Mouse (Mus musculus) CH12.LX (cell line): Measurements from ENCODE around the gene Mfsd2a. TPM values are rescaled to one million over a fixed set of nuclear protein-coding genes. Genes with fewer than 3 reads are reported as not detected.

ENCODE experiments used
- DNase-seq: peaks from one replicate; pipeline ENCODE4 v3.0.0-alpha.2; 2013; ENCODE audit errors: extremely low read depth
- H3K27ac ChIP-seq: 2 replicates; pipeline ENCODE4 v1.5.1; 2012; ENCODE audit warnings: low read depth, mild to moderate bottlenecking, control low read depth, moderate library complexity; ENCODE audit not compliant: insufficient read depth
- H3K27me3 ChIP-seq: replicated peaks from 2 replicates; pipeline ENCODE3; 2012; ENCODE audit warnings: inconsistent platforms
- H3K36me3 ChIP-seq, 2 experiments: replicated peaks in 1 of 2; 2 replicates each; pipeline versions ENCODE3 to v1.6.1; 2012; ENCODE audit warnings: inconsistent platforms in 1 of 2, low read length in 1 of 2, mild to moderate bottlenecking in 1 of 2, mixed read lengths in 1 of 2, moderate library complexity in 1 of 2; ENCODE audit not compliant: control insufficient read depth in 1 of 2, insufficient read depth in 1 of 2
- H3K4me1 ChIP-seq, 2 experiments: 2 replicates each; pipeline ENCODE4 v1.6.1; 2012; ENCODE audit warnings: inconsistent platforms in 1 of 2, moderate library complexity in 1 of 2; ENCODE audit not compliant: insufficient read depth in 2 of 2, control insufficient read depth in 1 of 2
- H3K4me2 ChIP-seq: 2 replicates; pipeline ENCODE4 v1.6.1; 2012; ENCODE audit warnings: low read depth, mild to moderate bottlenecking, control low read depth; ENCODE audit not compliant: poor library complexity, insufficient read depth, severe bottlenecking
- H3K4me3 ChIP-seq, 3 experiments: fragments of 150-350 bp in 1 of 3; sonication (generic) in 1 of 3; replicated peaks in 1 of 3; 2 replicates each; pipeline versions ENCODE3 to v1.5.1; 2011 to 2012; ENCODE audit warnings: low read depth in 2 of 3, low read length in 2 of 3, mild to moderate bottlenecking in 2 of 3, moderate library complexity in 2 of 3, control low read depth in 1 of 3, improper control_type of control experiment in 1 of 3, inconsistent platforms in 1 of 3, mixed read lengths in 1 of 3; ENCODE audit not compliant: poor library complexity in 1 of 3
- H3K79me2 ChIP-seq: replicated peaks from 2 replicates; pipeline ENCODE4 v1.6.1; 2012; ENCODE audit warnings: mild to moderate bottlenecking, moderate library complexity; ENCODE audit not compliant: control insufficient read depth, poor library complexity, insufficient read depth, severe bottlenecking; ENCODE audit errors: extremely low read depth
- H3K9ac ChIP-seq: 2 replicates; pipeline ENCODE4 v1.6.1; 2012; ENCODE audit warnings: low read depth, mild to moderate bottlenecking, control low read depth, moderate library complexity; ENCODE audit not compliant: insufficient read depth
- H3K9me3 ChIP-seq: replicated peaks from 2 replicates; pipeline ENCODE3; 2012; ENCODE audit warnings: low read length, inconsistent platforms, mixed read lengths
- CHD1 ChIP-seq: IDR thresholded peaks from 2 replicates; pipeline ENCODE4 v1.6.1; 2012; ENCODE audit warnings: low read depth, low read length, improper control_type of control experiment, inconsistent platforms
- CHD2 ChIP-seq: IDR thresholded peaks from 2 replicates; pipeline ENCODE4 v1.6.1; 2011; ENCODE audit warnings: low read length, improper control_type of control experiment
- CTCF ChIP-seq, 2 experiments: IDR thresholded peaks in 1 of 2; conservative IDR thresholded peaks in 1 of 2; 2 replicates each; pipeline ENCODE4 v1.5.1; 2011 to 2012; ENCODE audit warnings: low read depth in 2 of 2, low read length in 2 of 2, improper control_type of control experiment in 1 of 2, inconsistent platforms in 1 of 2, mild to moderate bottlenecking in 1 of 2, moderate library complexity in 1 of 2
- E2F4 ChIP-seq: IDR thresholded peaks from 2 replicates; pipeline ENCODE4 v1.6.1; 2011; ENCODE audit warnings: low read depth, low read length, improper control_type of control experiment; ENCODE audit not compliant: insufficient replicate concordance
- EP300 ChIP-seq: IDR thresholded peaks from 2 replicates; pipeline ENCODE4 v1.6.1; 2011; ENCODE audit warnings: low read length, improper control_type of control experiment
- ETS1 ChIP-seq: conservative IDR thresholded peaks from 2 replicates; pipeline ENCODE4 v1.6.1; 2012; ENCODE audit warnings: low read depth, mild to moderate bottlenecking, inconsistent platforms, low read length, improper control_type of control experiment, moderate library complexity
- GABPA ChIP-seq: IDR thresholded peaks from 2 replicates; pipeline ENCODE4 v1.6.1; 2012; ENCODE audit warnings: low read depth, low read length, improper control_type of control experiment, inconsistent platforms; ENCODE audit not compliant: insufficient replicate concordance
- HCFC1 ChIP-seq: IDR thresholded peaks from 2 replicates; pipeline ENCODE4 v1.6.1; 2012; ENCODE audit warnings: low read depth, mild to moderate bottlenecking, inconsistent platforms, low read length, improper control_type of control experiment
- IRF4 ChIP-seq: IDR thresholded peaks from 2 replicates; pipeline ENCODE4 v1.6.1; 2014; ENCODE audit warnings: low read depth, mild to moderate bottlenecking, inconsistent platforms, low read length, improper control_type of control experiment
- JUND ChIP-seq: conservative IDR thresholded peaks from 2 replicates; pipeline ENCODE4 v1.6.1; 2011; ENCODE audit warnings: low read depth, low read length, improper control_type of control experiment
- KAT2A ChIP-seq: IDR thresholded peaks from 2 replicates; pipeline ENCODE4 v1.6.1; 2012; ENCODE audit warnings: low read length, improper control_type of control experiment, inconsistent platforms; ENCODE audit not compliant: insufficient replicate concordance
- MAX ChIP-seq: IDR thresholded peaks from 2 replicates; pipeline ENCODE4 v1.6.1; 2011; ENCODE audit warnings: low read length, improper control_type of control experiment
- MAZ ChIP-seq: IDR thresholded peaks from 2 replicates; pipeline ENCODE4 v1.6.1; 2012; ENCODE audit warnings: low read depth, mild to moderate bottlenecking, inconsistent platforms, low read length, improper control_type of control experiment, moderate library complexity
- MEF2A ChIP-seq: IDR thresholded peaks from 2 replicates; pipeline ENCODE4 v1.6.1; 2014; ENCODE audit warnings: low read depth, mild to moderate bottlenecking, inconsistent platforms, low read length, improper control_type of control experiment, borderline replicate concordance
- NRF1 ChIP-seq: IDR thresholded peaks from 2 replicates; pipeline ENCODE4 v1.6.1; 2014; ENCODE audit warnings: low read depth, mild to moderate bottlenecking, inconsistent platforms, low read length, improper control_type of control experiment, moderate library complexity
- POLR2AphosphoS2 ChIP-seq: IDR thresholded peaks from 2 replicates; pipeline ENCODE4 v1.6.1; 2011; ENCODE audit warnings: low read depth, low read length, improper control_type of control experiment
- RAD21 ChIP-seq: IDR thresholded peaks from 2 replicates; pipeline ENCODE4 v1.6.1; 2011; ENCODE audit warnings: low read depth, mild to moderate bottlenecking, low read length, improper control_type of control experiment, moderate library complexity
- RCOR1 ChIP-seq: conservative IDR thresholded peaks from 2 replicates; pipeline ENCODE4 v1.6.1; 2012; ENCODE audit warnings: low read depth, mild to moderate bottlenecking, inconsistent platforms, low read length, improper control_type of control experiment
- SIN3A ChIP-seq: IDR thresholded peaks from 2 replicates; pipeline ENCODE4 v1.6.1; 2012; ENCODE audit warnings: low read length, improper control_type of control experiment, inconsistent platforms
- SMC3 ChIP-seq: IDR thresholded peaks from 2 replicates; pipeline ENCODE4 v1.6.1; 2011; ENCODE audit warnings: low read depth, low read length, improper control_type of control experiment
- TCF12 ChIP-seq: IDR thresholded peaks from 2 replicates; pipeline ENCODE4 v1.6.1; 2014; ENCODE audit warnings: low read depth, mild to moderate bottlenecking, inconsistent platforms, low read length, improper control_type of control experiment
- UBTF ChIP-seq: IDR thresholded peaks from 2 replicates; pipeline ENCODE4 v1.6.1; 2012; ENCODE audit warnings: low read depth, mild to moderate bottlenecking, inconsistent platforms, low read length, improper control_type of control experiment, moderate library complexity
- USF1 ChIP-seq: IDR thresholded peaks from 2 replicates; pipeline ENCODE4 v1.6.1; 2014; ENCODE audit warnings: low read depth, mild to moderate bottlenecking, inconsistent platforms, low read length, improper control_type of control experiment
- USF2 ChIP-seq: conservative IDR thresholded peaks from 2 replicates; pipeline ENCODE4 v1.6.1; 2011; ENCODE audit warnings: low read depth, low read length, improper control_type of control experiment
- ZC3H11A ChIP-seq: IDR thresholded peaks from 2 replicates; pipeline ENCODE4 v1.6.1; 2012; ENCODE audit warnings: low read depth, mild to moderate bottlenecking, inconsistent platforms, low read length, improper control_type of control experiment
- ZKSCAN1 ChIP-seq: IDR thresholded peaks from 2 replicates; pipeline ENCODE4 v1.6.1; 2012; ENCODE audit warnings: low read depth, inconsistent platforms, low read length, improper control_type of control experiment, borderline replicate concordance
- dilution Hi-C: fragments of 300-500 bp; cut with MboI; formaldehyde crosslinking; loops from 2 replicates; pipeline ENCODE4 v1.14.3; 2020; ENCODE audit warnings: low sequenced_read_pairs; ENCODE audit not compliant: extremely low pct_unique_long_range_greater_than_20kb, extremely low pct_ligation_motif_present
- in situ Hi-C: fragments of 300-500 bp; cut with MboI; formaldehyde crosslinking; loops from 3 replicates; pipeline ENCODE4 v1.14.3; 2019; ENCODE audit warnings: low sequenced_read_pairs, low pct_ligation_motif_present, low pct_unique_long_range_greater_than_20kb, mixed read lengths
- polyA plus RNA-seq: library from polyadenylated mRNA; unstranded; fragments of >175 nt; gene quantifications from 2 replicates; pipeline ENCODE4 v1.2.1, GENCODE M21; 2012; ENCODE audit warnings: low read depth; ENCODE audit not compliant: insufficient read length
- total RNA-seq, 2 experiments: library from RNA; depleted of rRNA; stranded (reverse); fragments of 300-350 nt in 1 of 2; fragments of >200 nt in 1 of 2; gene quantifications; 2 replicates each; pipeline ENCODE4 v1.2.3; 2012 to 2014

Gene Mfsd2a
- total and polyA plus RNA-seq, 3 experiments: 17.3 to 18.3 (median 17.4) TPM

- no peaks in the 10 kb centered on the region for H3K79me2 ChIP-seq
- H3K4me1 ChIP-seq: peaks cover 0 to 5% of the 10 kb centered on the region in 2 experiments; a peak in 1 of 4 replicates
- H3K9me3 ChIP-seq: no peaks in the 10 kb centered on the region
- TF ChIP-seq POLR2AphosphoS2 (no peak), CTCF (conservative IDR thresholded peaks at IDR 0.05 in 1 of 2, IDR thresholded peaks at IDR 0.05 in 1 of 2; ENCODE audit: low read depth in 2 of 2, low read length in 2 of 2) (no peak), ZKSCAN1 (no peak), MEF2A (no peak)
- no peaks in the 10 kb centered on the region for H3K36me3 ChIP-seq
- peaks cover 1% of the 10 kb centered on the region for H3K27me3 ChIP-seq
- no peak overlapping the region for H3K9ac ChIP-seq
- in situ Hi-C loops (no loop called here), dilution Hi-C loops (no loop called here)
- H3K4me2 ChIP-seq: no peak overlapping the region
- DNase-seq: no peak
- H3K4me3 ChIP-seq: no peak overlapping the region
- no peak overlapping the region for H3K27ac ChIP-seq
These were observed 10.2 kb upstream of the Mfsd2a start for GRCm38 (mm10) chr4:122971191-122971590.

DNA sequence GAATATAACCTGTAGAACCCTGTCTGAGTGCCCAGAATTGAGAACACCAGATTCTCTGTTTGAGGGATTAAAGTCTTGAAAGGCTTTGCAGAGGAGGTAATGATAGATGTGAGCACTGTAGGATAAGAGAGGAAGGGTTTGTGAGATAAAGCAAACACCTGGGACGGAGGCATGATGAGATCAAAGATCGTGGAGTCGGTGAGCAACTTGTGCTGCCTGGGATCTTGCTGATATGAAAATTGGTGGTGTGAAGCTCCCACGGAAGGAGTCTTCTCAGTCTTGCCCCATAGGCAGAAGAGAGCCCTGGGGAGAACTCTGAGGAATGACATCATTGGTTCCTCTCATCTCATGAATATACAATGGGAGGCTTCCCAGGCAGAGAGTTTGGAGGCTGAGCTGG lies 7.1 kb upstream of the Mfsd2a start:
- no peak for DNase-seq
- in situ Hi-C loops: no loop called here
- dilution Hi-C loops: no loop called here
- Histone ChIP-seq H3K4me3 (no peak overlapping the region), H3K9ac (no peak overlapping the region), H3K27me3 (no peaks in the 10 kb centered on the region), H3K79me2 (no peaks in the 10 kb centered on the region), H3K9me3 (no peaks in the 10 kb centered on the region), H3K36me3 (peaks cover 0 to 1% of the 10 kb centered on the region in 2 experiments), H3K27ac (no peak overlapping the region), H3K4me2 (no peak overlapping the region), H3K4me1 (peaks cover 0 to 5% of the 10 kb centered on the region in 2 experiments; a peak in 1 of 4 replicates)
- TF ChIP-seq RAD21 (no peak), TCF12 (no peak), ZC3H11A (no peak), POLR2AphosphoS2 (no peak), KAT2A (no peak), SMC3 (no peak), MAZ (no peak), GABPA (no peak), IRF4 (no peak), RCOR1 (no peak), MAX (no peak), SIN3A (no peak)

GRCm38 (mm10) chr4:122962751-122963150 lies 1.8 kb upstream of the Mfsd2a start:
- Histone ChIP-seq H3K79me2 (peaks cover 24% of the 10 kb centered on the region), H3K27ac (no peak overlapping the region), H3K9ac (no peak overlapping the region), H3K27me3 (no peaks in the 10 kb centered on the region), H3K4me3 (no peak overlapping the region), H3K36me3 (peaks cover 8 to 26% of the 10 kb centered on the region in 2 experiments), H3K4me2 (no peak overlapping the region), H3K4me1 (peaks cover 6 to 21% of the 10 kb centered on the region in 2 experiments; a peak in 3 of 4 replicates), H3K9me3 (no peaks in the 10 kb centered on the region)
- in situ Hi-C loops (no loop called here), dilution Hi-C loops (no loop called here)
- DNase-seq: no peak
- no peak for TF ChIP-seq HCFC1
- TF ChIP-seq JUND: no peak
- TF ChIP-seq MEF2A: no peak
- no peak for TF ChIP-seq ETS1
- TF ChIP-seq ZC3H11A: no peak
- TF ChIP-seq NRF1: no peak
- TF ChIP-seq CHD2: no peak
- no peak for TF ChIP-seq USF1
- no peak for TF ChIP-seq TCF12
- TF ChIP-seq USF2: no peak
- TF ChIP-seq UBTF: no peak
- no peak for TF ChIP-seq E2F4
- TF ChIP-seq CHD1: no peak
- no peak for TF ChIP-seq MAX
- TF ChIP-seq EP300: no peak
- no peak for TF ChIP-seq SIN3A
